Mouse (Mus musculus) forebrain, embryonic 11.5 days (tissue): Measurements from ENCODE around the gene Chrne. TPM values are rescaled to one million over a fixed set of nuclear protein-coding genes. Genes with fewer than 3 reads are reported as not detected.

Source experiments
- ATAC-seq: fragments of 200-750 bp; cut with Nextera tagmentation; replicated peaks from 2 replicates; pipeline ENCODE4 v1.8.0; 2017; ENCODE audit warnings: moderate TSS enrichment; ENCODE audit not compliant: low FRiP score
- DNase-seq: peaks from one replicate; pipeline ENCODE4 v3.0.0-alpha.2; 2017; ENCODE audit warnings: low spot score
- H3K27ac ChIP-seq: fragments of 300-500 bp; sonication (generic); 2 replicates; pipeline ENCODE4 v1.5.1; 2014; ENCODE audit warnings: low read depth, low read length
- H3K27me3 ChIP-seq: fragments of 300-500 bp; sonication (generic); 2 replicates; pipeline ENCODE4 v1.6.1; 2014; ENCODE audit warnings: mild to moderate bottlenecking, low read length, mixed read lengths; ENCODE audit not compliant: control insufficient read depth, insufficient read depth
- H3K36me3 ChIP-seq: fragments of 300-500 bp; sonication (generic); 2 replicates; pipeline ENCODE4 v1.6.1; 2014; ENCODE audit warnings: mild to moderate bottlenecking, low read length, moderate library complexity, mixed read lengths; ENCODE audit not compliant: control insufficient read depth, insufficient read depth
- H3K4me1 ChIP-seq: fragments of 300-500 bp; sonication (generic); replicated peaks from 2 replicates; pipeline ENCODE4 v1.6.1; 2014; ENCODE audit warnings: low read length, mixed read lengths; ENCODE audit not compliant: control insufficient read depth, insufficient read depth
- H3K4me2 ChIP-seq: fragments of 300-500 bp; sonication (generic); 2 replicates; pipeline ENCODE4 v1.6.1; 2014; ENCODE audit warnings: low read depth, mild to moderate bottlenecking, low read length, moderate library complexity, mixed read lengths; ENCODE audit not compliant: severe bottlenecking
- H3K4me3 ChIP-seq: fragments of 300-500 bp; sonication (generic); 2 replicates; pipeline ENCODE4 v1.5.1; 2014; ENCODE audit warnings: low read depth, low read length
- H3K9ac ChIP-seq: fragments of 300-500 bp; sonication (generic); 2 replicates; pipeline ENCODE4 v1.6.1; 2014; ENCODE audit warnings: low read length
- H3K9me3 ChIP-seq: fragments of 300-500 bp; sonication (generic); 2 replicates; pipeline ENCODE4 v1.6.1; 2016; ENCODE audit warnings: low read length, mixed read lengths; ENCODE audit not compliant: control insufficient read depth
- WGBS: fragments of 180-500 bp; shearing (Covaris S2); extraction: QIAGEN DNeasy Blood & Tissue Kit; methylation state at CpG from one replicate; pipeline ENCODE4 v1.1.7; 2014; 5-methylcytosine and 5-hydroxymethylcytosine counted together
- polyA plus RNA-seq: library from polyadenylated mRNA; unstranded; fragments of >200 nt; fragmentation: Nextera tagmentation; extraction: Ambion mirVana; gene quantifications from 2 replicates; pipeline ENCODE4 v1.2.1, GENCODE M21; 2014

The Chrne gene
- polyA plus RNA-seq, 1 experiment from 2014 or later, result not detected

DNA sequence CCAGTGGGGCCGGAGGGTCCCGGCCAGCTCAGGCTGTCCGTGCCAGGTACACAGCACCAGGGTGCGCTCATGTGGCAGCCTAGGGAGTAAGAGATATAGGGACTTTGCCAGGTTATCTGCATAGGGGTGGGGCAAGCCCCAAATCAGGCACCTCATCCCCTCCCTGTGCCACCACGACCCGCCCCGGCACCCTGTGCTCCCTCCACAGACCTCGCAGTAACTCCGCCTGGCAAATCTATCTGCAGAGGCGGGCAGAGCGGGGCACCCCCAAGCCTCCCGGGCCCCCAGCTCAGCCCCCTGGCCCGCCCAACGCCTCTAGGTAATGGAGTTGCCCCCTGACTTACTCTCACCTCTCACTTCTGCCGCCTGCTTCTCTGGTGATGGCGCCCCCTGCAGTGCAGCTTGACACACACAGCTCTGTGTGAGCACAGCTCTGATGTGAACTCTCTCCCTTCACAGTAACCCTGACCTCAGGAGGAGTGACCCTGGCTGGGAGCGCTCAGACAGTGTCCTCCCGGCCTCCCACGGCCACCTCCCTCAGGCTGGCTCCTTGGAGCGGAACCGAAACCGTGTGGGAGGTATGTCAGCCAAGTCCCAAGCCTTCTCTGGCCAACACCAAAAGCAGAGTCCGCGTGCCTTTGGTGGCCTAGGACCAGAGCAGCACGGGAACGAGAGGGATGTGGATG, 10.5 kb downstream of the Chrne start:
- peak; percentile 62 for DNase-seq
- 90% methylated on average over 25 of the region's 26 CpGs for WGBS
- Histone ChIP-seq H3K4me3 (no peak overlapping the region), H3K27ac (no peak overlapping the region), H3K27me3 (no peaks in the 10 kb centered on the region), H3K9ac (no peak overlapping the region), H3K36me3 (no peaks in the 10 kb centered on the region; the same call in 1 of the 2 replicates), H3K9me3 (no peaks in the 10 kb centered on the region), H3K4me1 (no peaks in the 10 kb centered on the region), H3K4me2 (no peak overlapping the region)
- ATAC-seq, result no peak

DNA sequence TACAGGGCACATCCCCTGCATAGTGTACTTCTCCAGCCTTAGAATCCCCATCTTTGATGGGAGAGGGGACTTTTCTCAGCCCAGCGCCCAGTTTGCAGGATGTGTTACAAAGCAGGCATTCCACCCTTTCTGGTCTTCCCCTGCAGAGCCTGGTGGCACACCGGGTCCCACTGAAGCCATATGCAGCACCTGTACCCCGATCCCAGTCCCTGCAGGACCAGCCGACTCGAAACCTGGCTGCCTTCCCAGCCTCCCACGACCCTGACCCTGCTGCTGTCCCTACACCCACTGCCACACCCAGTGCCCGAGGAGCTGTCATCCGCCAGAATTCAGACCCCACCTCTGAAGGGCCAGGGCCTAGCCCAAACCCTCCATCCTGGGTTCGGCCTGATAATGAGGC, 11.4 kb downstream of the Chrne start:
- ATAC-seq, result no peak
- no peak for DNase-seq
- Histone ChIP-seq H3K27me3 (no peaks in the 10 kb centered on the region), H3K4me3 (no peak overlapping the region), H3K9me3 (no peaks in the 10 kb centered on the region), H3K36me3 (no peaks in the 10 kb centered on the region; the same call in 1 of the 2 replicates), H3K27ac (no peak overlapping the region), H3K4me2 (no peak overlapping the region), H3K4me1 (no peaks in the 10 kb centered on the region), H3K9ac (no peak overlapping the region)
- WGBS, result 93% methylated on average over 9 of the region's 9 CpGs

DNA sequence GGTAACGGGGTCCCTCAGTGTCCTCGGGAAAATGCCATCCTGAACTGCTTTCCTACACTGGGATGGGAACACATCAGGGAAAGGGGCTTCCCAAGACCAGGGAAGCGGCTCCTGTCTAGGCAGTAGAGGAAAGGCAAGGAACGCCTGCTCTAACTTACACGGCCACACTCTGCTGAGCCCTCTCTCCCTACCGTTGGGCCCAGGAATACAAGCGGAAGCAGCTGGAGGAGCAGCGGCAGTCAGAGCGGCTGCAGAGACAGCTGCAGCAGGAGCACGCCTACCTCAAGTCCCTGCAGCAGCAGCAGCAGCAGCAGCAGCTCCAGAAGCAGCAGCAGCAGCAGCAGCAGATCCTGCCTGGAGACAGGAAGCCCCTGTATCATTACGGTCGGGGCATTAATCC, 12.3 kb downstream of the Chrne start:
- H3K27me3 ChIP-seq, result no peaks in the 10 kb centered on the region
- WGBS, result 82% methylated on average over 12 of the region's 12 CpGs
- DNase-seq, result no peak

DNA sequence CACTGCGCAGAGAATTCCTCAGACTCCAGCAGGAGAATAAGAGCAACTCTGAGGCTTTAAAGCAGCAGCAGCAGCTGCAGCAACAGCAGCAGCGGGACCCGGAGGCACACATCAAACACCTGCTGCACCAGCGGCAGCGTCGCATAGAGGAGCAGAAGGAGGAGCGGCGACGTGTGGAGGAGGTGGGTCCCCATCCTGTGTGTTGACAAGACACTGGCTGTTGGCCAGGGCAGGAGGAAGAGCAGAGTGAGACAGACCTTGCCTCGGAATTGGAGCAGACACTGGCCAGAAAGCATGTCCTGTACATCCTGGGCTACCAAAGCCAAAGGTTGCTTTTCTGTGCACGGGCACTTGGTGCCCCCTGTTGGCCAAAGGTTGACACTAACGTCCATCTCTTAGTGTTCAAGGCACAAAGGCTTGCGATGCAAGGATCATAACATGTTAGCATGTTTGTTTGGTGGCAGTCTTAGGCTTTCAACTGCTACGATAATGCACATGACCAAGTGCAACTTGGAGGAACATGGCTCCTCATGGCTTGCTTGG, 13.9 kb downstream of the Chrne start:
- Histone ChIP-seq H3K4me2 (no peak overlapping the region), H3K4me3 (no peak overlapping the region), H3K27ac (no peak overlapping the region), H3K9me3 (no peaks in the 10 kb centered on the region), H3K4me1 (no peaks in the 10 kb centered on the region), H3K9ac (no peak overlapping the region), H3K27me3 (no peaks in the 10 kb centered on the region), H3K36me3 (no peaks in the 10 kb centered on the region; the same call in 1 of the 2 replicates)
- WGBS, result 67% methylated on average over 14 of the region's 14 CpGs
- ATAC-seq (no peak), DNase-seq (peak; percentile 81)

More for the DNA sequence above, 12.3 kb downstream of the Chrne start:
- Histone ChIP-seq H3K4me1 (no peaks in the 10 kb centered on the region), H3K4me2 (no peak overlapping the region), H3K9me3 (no peaks in the 10 kb centered on the region), H3K27ac (no peak overlapping the region), H3K4me3 (no peak overlapping the region), H3K9ac (no peak overlapping the region), H3K36me3 (no peaks in the 10 kb centered on the region; the same call in 1 of the 2 replicates)
- ATAC-seq, result no peak

DNA sequence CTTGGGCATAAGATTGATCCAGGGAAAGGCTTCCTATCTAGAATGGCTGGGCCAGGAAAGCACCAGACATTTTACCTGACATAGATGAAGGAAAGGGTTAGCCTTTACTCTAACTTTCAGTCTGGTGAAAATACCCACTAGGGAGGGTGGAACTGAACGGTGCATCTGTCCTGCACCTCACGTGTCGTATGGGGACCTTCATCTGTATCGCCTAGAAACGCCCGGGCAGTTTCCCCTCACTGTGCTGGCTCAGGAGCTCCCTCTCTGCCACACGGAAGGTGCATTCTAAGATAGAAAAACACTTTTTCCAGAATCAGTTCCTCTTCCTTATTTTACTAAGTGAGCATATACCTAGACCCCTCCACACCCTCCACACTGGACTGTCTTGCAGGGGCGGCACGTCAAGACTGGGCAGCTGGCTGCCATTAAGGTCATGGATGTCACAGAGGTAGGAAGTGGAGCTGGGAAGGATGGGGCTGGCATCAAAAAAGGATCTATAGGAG, 20.5 kb downstream of the Chrne start:
- Histone ChIP-seq H3K9me3 (no peaks in the 10 kb centered on the region), H3K4me2 (no peak overlapping the region), H3K4me3 (no peak overlapping the region), H3K36me3 (no peaks in the 10 kb centered on the region; the same call in 1 of the 2 replicates), H3K27ac (no peak overlapping the region), H3K4me1 (no peaks in the 10 kb centered on the region), H3K9ac (no peak overlapping the region), H3K27me3 (no peaks in the 10 kb centered on the region)
- no peak for DNase-seq
- WGBS, result 93% methylated on average over 9 of the region's 9 CpGs
- no peak for ATAC-seq

DNA sequence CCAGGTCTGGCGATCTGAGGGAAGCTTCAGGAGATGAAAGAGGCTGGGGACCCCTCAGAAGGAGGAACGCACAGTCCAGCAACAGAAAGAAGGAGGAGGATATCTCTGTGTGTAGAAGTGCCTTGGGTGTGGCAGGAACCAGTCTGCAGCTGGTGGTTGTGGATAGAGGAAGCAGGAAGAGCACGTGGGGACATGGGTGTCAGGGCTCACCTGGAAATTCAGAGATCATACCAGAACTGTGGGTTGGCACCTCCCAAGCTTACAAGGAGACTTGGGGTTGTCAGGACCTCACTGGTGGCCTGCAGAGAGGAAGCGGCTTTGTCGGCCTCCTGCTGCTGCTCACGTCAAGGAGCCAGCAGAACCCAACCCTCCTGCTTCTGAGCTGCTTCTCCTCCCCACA, 21.7 kb downstream of the Chrne start:
- no peak overlapping the region for H3K4me3 ChIP-seq
- H3K4me2 ChIP-seq, result no peak overlapping the region
- H3K27me3 ChIP-seq, result no peaks in the 10 kb centered on the region
- H3K27ac ChIP-seq, result no peak overlapping the region
- DNase-seq (no peak), ATAC-seq (no peak)
- H3K9ac ChIP-seq, result no peak overlapping the region
- H3K9me3 ChIP-seq, result no peaks in the 10 kb centered on the region
- 88% methylated on average over 6 of the region's 6 CpGs for WGBS
- no peaks in the 10 kb centered on the region; the same call in 1 of the 2 replicates for H3K36me3 ChIP-seq
- H3K4me1 ChIP-seq, result no peaks in the 10 kb centered on the region

- WGBS, result 46% methylated on average over 4 of the region's 4 CpGs
- H3K4me3 ChIP-seq, result no peak overlapping the region
- H3K36me3 ChIP-seq, result no peaks in the 10 kb centered on the region
- H3K4me2 ChIP-seq, result no peak overlapping the region
- ATAC-seq (0 out of 2 replicates have a peak, but pooled peaks have one; percentile 33), DNase-seq (no peak)
- H3K9ac ChIP-seq, result 0 out of 2 replicates have a peak overlapping the region, but pooled peaks have one; percentile 20
- no peaks in the 10 kb centered on the region for H3K27me3 ChIP-seq
- H3K4me1 ChIP-seq, result no peaks in the 10 kb centered on the region
- peak overlapping the region; percentile 34; the same call in 1 of the 2 replicates for H3K27ac ChIP-seq
- no peaks in the 10 kb centered on the region for H3K9me3 ChIP-seq
Observed at GRCm38 (mm10) chr11:70596094-70596493, 22.9 kb downstream of the Chrne start.

DNA sequence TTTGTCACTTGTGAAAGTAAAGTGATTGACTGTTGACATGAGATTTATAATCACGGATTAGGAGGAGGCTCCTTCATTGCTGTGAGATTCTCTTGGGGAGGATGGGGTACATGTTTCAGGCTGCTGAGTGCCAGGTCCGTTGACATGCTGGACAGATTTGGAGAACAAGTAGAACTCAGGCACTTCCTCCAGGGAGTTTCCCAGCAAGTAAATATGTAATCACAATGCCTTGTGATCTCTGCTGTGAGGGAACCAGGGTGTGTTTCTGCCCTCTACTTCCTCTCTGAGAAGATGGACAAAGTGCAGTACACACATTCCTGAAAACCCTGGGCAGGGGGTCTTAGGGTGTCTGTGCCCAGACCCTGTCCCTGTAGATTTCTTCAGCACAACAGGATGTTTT, 23.4 kb downstream of the Chrne start:
- ATAC-seq, result no peak
- Histone ChIP-seq H3K9ac (no peak overlapping the region), H3K36me3 (no peaks in the 10 kb centered on the region), H3K4me1 (no peaks in the 10 kb centered on the region), H3K4me2 (no peak overlapping the region), H3K9me3 (no peaks in the 10 kb centered on the region), H3K27me3 (no peaks in the 10 kb centered on the region), H3K27ac (no peak overlapping the region), H3K4me3 (no peak overlapping the region)
- no peak for DNase-seq
- 86% methylated on average over 2 of the region's 2 CpGs for WGBS
